Mouse (Mus musculus): ENCODE results near the gene Cdk7. TPM values are rescaled to one million over a fixed set of nuclear protein-coding genes. Genes with fewer than 3 reads are reported as not detected.
"Not testable (repeated sequence)": the region's sequence is repeated elsewhere in the genome, so short reads cannot be mapped to it uniquely, and the experiment has no call there.

Gene Cdk7
- 10 to 100 TPM; 34.7 to 38.2 TPM for total RNA-seq (2021)
- long read RNA-seq, experiment 1, transcript Cdk7-201 (12 exons, 1,988 nt), result major isoform, 19 of 30 reads
- long read RNA-seq, experiment 1, partial matches to known transcripts, result 2 of 30 reads
- long read RNA-seq, experiment 1, other reads (novel, unspliced or antisense), result 6 of 30 reads
- long read RNA-seq, experiment 2, transcript Cdk7-201 (12 exons, 1,988 nt), result major isoform, 18 of 33 reads
- long read RNA-seq, experiment 2, partial matches to known transcripts, result 1 of 33 reads
- long read RNA-seq, experiment 2, other reads (novel, unspliced or antisense), result 14 of 33 reads

DNA sequence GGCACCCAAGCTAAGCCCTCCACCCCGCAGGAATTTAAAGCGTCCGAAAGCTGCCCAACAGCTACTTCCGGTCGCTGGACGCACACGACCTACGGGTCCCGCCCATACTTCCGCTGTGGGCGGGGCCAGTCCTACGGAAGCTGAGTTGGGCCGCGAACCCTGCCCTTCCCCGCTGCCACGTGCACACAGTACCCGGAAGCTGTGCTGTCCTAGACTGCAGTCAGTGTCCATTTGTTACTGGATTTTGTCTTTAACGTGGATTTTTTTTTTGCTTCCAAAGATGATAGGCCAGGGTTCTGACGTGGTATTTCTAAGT, at the start of gene Cdk7:
Gene Cdk7 (minus strand): TSS at position 79 of the 316 bp plus-strand sequence.
- DNase-seq (ENCODE audit: low spot score in 2 of 2), result peak; percentile 88 to 93

- DNase-seq (ENCODE audit: low spot score in 2 of 2), result no peak
Measured at GRCm38 (mm10) chr13:100777491-100777890, 46.8 kb upstream of the Cdk7 start.

DNA sequence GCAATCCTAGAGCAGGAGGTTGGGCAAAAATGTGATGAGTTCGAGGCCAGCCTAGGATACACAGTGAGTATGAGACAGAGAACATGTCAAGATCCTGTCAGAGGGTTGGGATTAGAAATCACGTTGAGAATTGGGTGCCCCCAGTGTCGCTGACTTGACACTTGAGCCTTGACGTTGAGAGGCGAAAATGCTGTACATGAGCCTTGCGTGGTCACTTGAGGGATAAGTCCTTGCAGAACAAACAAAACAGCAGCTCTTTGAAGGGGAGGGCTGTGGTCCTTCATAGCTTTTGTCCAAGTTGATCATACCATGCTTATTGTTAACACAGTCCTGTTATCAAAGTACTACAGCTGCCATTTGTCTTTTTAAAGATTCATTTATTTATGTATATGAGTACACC, 46.0 kb upstream of the Cdk7 start:
- no peak for DNase-seq (ENCODE audit: low spot score in 2 of 2)

DNA sequence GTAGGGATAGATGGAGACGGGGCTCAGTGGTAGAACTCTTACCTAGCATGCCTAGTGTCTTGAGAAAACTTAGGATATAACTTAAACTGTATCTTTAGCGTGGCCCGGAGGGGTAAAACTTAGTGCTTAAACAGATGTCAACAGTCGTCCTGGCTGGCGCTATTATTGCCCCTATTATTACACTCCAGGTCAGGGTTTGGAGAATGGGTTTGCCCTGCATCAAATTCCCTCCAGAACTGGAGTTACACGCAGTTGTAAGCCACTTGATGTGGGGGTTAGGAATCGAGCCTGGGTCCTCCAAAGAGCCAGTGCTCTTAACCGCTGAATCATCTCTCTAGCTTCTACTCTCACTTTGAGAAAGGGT, 45.3 kb upstream of the Cdk7 start:
- no peak for DNase-seq (ENCODE audit: low spot score in 2 of 2)

DNA sequence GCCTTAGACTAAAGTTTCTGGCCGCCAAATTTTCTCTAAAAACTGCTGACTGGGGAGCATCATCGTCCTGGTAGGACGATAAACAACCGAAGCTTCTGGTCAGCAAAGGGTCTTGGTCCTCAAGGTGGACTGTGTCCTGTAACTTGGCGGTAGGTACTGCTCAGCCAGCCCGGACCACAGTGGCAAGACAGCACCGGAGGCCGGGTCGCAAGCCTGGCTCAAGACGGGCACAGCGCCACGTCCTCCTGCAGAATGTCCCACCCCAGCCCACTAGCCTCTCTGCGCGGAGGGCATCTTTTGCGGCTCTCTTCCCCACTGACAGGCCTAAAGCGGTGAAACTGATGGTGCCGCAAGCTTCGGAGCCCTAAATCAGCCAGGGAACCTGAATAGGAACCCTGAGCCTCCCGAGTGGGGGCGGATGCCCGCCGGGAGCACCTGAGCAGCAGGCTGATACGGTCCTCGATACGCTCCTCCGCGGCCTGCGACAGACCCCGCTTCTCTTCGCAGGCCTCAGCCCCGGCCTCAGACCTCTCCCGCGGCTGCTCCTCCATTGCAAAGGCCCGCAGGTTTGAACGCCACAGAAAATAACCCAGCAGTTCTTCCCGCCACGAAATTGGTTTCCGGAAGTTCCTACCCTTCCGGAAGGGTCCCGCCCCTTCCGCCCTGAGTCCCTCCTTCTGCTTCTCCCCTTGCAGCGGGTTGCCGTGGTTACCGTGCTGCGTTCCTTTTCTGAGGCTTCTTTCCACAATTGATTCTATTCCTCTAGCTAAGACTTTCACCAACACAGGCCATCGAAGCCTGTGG, 44.7 kb upstream of the Cdk7 start, which contains the start of gene Cenph:
Gene Cenph (minus strand): TSS at position 648 of the 804 bp plus-strand sequence.
- DNase-seq (ENCODE audit: low spot score in 2 of 2), result peak; percentile 65 to 82

- DNase-seq (ENCODE audit: low spot score in 2 of 2), result no peak
Measured at GRCm38 (mm10) chr13:100774704-100775103, 44.0 kb upstream of the Cdk7 start.

DNA sequence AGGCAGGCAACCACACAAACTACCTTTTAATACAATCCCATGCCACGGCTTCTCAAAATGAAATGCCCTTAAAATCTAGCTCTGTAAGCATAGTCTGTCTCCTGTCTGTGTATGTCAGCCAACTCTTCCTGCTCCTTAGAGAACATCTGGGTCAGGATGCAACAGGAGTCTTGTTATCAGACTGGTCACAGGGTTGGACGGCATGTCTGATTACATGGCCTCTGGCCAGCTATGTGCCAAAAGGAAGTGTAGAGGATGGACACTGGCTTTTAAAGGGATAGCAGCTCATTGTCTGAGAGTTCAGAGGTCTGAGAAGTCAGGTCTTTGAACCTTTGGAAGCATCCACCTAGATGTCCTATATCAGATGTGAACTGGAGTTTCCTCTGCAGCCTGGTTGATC, 24.6 kb upstream of the Cdk7 start:
- DNase-seq (ENCODE audit: low spot score in 2 of 2), result no peak

DNA sequence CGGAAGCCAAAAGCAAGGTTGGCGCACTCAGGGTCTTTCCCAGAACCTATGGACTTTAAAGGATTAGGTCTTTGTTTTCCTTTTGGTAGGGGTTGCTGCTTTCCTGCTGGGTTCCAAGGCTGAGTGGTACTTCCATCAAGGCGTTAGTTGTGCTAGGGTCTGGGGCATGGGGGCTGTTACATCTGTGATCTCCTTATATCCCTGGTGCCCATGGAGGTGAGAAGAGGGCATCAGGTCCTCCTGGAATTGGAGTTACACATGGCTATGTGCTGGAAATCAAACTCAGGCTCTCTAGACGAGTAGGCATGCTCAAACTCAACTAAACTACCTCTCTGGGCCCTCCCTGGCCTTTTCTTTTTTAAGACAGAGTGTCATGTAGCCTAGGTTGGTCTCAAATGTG, 23.4 kb upstream of the Cdk7 start:
- no peak for DNase-seq (ENCODE audit: low spot score in 2 of 2)

GRCm38 (mm10) chr13:100753011-100753410, 22.3 kb upstream of the Cdk7 start:
- no peak for DNase-seq (ENCODE audit: low spot score in 2 of 2)

- no peak for DNase-seq (ENCODE audit: low spot score in 2 of 2)
Measured at GRCm38 (mm10) chr13:100752529-100752928, 21.8 kb upstream of the Cdk7 start.

DNA sequence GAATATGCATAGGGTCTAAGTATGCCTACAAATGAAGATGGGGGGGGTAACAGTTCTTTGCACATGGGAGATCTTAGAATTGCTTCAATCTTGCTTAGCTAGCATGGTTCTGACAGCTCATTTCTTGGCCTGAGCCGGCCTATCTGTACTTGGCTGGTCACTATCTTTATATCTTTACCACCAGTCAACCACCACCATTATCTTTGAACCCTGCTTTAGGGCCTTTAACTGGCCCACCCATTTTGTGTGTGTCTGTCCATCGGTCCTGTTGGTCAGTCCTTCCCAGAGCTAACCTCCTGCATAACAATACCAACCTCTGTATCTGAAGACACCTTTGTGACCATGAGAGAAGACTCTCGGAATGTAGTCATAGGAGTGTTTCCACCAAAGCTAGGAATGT, 20.7 kb upstream of the Cdk7 start:
- DNase-seq (ENCODE audit: low spot score in 2 of 2), result no peak

- DNase-seq (ENCODE audit: low spot score in 2 of 2), result no peak
Measured at GRCm38 (mm10) chr13:100750799-100751198, 20.1 kb upstream of the Cdk7 start.

- DNase-seq (ENCODE audit: low spot score in 2 of 2), result no peak
Measured at GRCm38 (mm10) chr13:100748638-100749037, 17.9 kb upstream of the Cdk7 start.

DNA sequence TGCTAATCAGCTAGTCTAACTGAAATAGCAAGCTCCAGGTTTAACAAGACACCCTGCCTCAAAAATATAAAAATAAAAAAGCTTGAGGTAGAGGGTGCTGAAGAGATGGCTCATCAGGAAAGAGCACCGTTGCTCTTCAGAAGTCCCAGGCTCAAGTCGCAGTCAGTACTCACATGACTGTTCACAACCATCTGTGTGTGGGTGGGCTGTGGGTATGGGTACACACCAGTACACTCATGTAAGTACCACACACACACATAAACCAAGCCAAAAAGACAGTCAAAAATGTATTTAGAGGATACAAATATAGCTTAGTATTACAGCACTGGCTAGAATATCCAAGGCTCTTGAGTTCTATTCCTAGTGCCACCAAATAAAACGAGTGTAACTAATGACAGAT, 15.4 kb upstream of the Cdk7 start:
- no peak for DNase-seq (ENCODE audit: low spot score in 2 of 2)

- peak; percentile 78 to 91 for DNase-seq (ENCODE audit: low spot score in 2 of 2)
Measured at GRCm38 (mm10) chr13:100744036-100744744, 13.5 kb upstream of the Cdk7 start, which contains the start of gene Mrps36. Gene Mrps36, minus strand, starts transcription at chr13:100744659.

- DNase-seq (ENCODE audit: low spot score in 2 of 2), result no peak
Measured at GRCm38 (mm10) chr13:100743346-100744035, 12.8 kb upstream of the Cdk7 start.

DNA sequence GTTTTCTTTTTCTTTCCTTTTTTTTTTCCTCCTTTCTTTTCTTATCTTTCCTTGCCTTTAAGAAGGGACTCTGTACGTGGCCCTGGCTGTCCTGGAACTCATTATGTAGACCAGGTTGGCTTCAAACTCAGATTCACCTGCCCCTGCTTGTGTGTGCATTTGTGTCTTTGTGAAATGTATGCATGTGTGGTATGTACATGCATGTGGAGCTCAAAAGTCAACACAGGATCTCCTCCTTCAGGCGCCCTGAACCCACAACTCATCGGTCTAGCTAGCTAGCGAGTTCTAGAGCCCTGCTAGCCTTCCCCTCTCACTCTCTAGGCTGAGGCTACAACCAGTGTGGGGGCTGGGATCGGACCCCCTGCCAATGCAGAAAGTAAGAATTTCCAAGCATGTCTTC, 12.1 kb upstream of the Cdk7 start:
- DNase-seq (ENCODE audit: low spot score in 2 of 2), result no peak

GRCm38 (mm10) chr13:100732756-100733155, 2.0 kb upstream of the Cdk7 start:
- no peak for DNase-seq (ENCODE audit: low spot score in 2 of 2)

- DNase-seq (ENCODE audit: low spot score in 2 of 2), result not testable (repeated sequence)
Measured at GRCm38 (mm10) chr13:100731462-100732046, 815 bp upstream of the Cdk7 start.

- DNase-seq (ENCODE audit: low spot score in 2 of 2), result peak in 1 of 2 experiments; percentile 21
Measured at GRCm38 (mm10) chr13:100730153-100730860, 432 bp downstream of the Cdk7 start.
